Mouse (Mus musculus): ENCODE measurements around the gene Mov10l1. TPM values are rescaled to one million over a fixed set of nuclear protein-coding genes. Genes with fewer than 3 reads are reported as not detected.

Gene Mov10l1
- not detected in 2 replicates for total RNA-seq (2023)

GRCm38 (mm10) chr15:88982534-88983079, at the start of gene Mov10l1:
Mov10l1 (plus strand) TSS chr15:88982909.

DNA sequence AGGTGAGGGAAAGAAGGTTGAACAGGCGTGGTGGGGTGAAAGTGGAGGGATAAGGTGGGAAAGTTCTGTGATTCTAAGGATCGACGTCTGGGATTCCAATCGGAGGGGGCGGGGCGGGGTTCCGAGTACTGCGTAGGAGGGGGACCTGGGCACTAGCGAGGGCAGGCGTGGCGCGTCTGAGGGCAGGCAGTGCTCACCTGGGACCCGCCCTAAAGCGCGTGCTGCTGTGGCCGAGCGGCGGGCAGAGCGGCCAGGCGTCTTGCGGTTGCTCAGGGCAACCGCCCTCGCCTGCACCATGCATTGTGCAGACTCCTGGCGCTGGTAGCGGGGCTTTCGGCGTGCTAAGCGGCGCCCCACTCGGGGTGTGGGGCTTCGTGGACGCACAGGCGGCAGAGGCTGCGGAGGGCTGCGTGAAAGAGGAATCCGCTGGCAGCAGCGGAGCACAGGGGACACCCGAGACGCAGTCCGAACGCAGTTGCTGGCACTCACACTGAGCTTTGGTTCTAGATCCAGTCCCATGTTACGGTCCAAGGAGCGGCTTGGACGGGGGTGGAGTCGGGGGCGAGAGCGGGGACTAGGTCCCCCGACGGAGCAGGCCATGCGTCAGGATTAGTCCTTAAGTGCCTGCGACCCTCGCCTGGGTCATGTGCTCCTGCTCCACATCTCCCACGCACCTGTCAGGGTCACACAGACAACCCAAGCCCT, 28.2 kb upstream of the Mov10l1 start, which contains the start of gene Ttll8:
Gene Ttll8 (minus strand): TSS at position 51 of the 705 bp plus-strand sequence.

DNA sequence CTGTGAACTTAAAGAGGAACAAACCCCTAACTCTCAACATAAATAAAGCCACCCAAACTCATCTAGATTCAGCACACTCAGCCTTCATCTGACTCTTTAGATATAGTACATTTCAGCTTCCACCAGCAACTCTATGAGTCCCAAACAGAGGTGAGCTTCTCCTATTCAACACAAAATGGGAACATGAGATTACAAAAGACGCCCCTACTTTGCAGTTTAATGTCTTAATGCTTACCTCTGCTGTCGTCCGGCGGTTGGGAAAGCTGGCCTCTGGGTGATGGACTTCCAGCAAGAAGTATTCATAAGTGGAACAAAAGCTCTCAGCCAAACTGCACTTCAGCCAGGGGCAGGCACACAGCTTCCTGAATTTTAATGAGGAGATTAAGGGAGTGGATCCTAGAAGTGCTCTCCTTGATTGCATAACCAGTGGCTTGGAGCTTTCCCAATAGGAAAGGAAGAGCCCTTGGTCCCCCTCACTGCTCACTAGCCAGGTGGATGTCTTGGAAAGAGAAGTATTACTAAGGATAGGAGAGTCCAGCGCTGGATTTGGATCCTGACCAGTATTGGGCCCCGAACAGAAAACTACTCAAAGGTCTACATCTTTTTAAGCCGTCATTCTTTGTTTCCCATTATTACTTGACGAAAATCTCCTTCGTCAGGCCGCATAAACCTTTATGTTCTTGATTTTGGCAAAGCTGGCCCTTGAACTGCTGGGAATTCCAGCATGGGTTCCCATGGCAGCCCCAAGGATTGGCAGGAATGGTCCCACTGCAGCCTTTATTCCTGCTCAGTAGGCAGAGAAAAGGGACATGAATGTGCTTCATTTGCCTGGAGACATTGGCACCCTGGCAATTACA, 4.2 kb upstream of the Mov10l1 start, which contains the start of gene Mlc1:
Gene Mlc1 (minus strand): TSS at position 727 of the 857 bp plus-strand sequence.

GRCm38 (mm10) chr15:89059161-89059931, 76.6 kb downstream of the Mov10l1 start, which contains the start of gene Panx2:
Panx2 (plus strand) TSS chr15:89059734.

GRCm38 (mm10) chr15:89074613-89075477, 92.1 kb downstream of the Mov10l1 start, which contains the start of gene Trabd:
Trabd (plus strand) TSS chr15:89075124.

DNA sequence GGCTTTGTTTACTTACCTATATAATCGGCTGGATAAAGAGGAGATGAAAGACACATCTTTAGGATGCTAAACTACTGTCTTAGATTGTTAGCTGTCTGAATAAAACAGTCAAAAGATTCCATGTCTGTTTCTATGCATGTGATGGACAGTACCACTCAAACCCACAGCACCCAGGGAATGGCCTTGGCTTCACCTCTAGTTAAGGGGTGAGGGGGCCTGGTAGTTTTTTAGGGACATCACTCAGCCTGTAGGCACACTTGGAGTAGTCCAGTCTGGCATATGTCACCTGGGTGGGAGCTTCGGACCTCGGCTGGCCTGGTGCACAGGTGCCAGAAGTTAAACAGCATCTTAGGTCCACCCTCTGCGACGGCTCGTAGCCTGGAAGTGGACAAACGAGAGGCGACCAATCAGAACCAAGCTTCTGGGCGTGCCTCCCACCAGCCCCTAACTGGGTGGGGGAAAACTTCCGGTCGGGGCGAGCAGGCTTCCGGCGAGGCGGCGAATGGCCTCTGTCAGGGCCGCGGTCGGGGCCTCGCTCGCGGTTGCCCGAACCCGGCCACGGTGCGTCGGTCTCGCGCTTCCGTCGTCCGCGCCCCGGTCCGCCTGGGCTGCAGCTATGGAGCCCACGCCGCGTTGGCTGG, 106.0 kb downstream of the Mov10l1 start, which contains the start of gene Selenoo:
Gene Selenoo (plus strand): TSS at position 478 of the 641 bp plus-strand sequence.

Other genes with a start within 250 kb of the Mov10l1 start
- 59.8 and 83.7 TPM in 2 replicates for gene Brd1, start 248.7 kb upstream of the Mov10l1 start, total RNA-seq (2023)
- gene Zbed4, start 231.2 kb upstream of the Mov10l1 start, total RNA-seq (2023), result 12.1 and 14.2 TPM in 2 replicates
- gene Alg12, start 163.6 kb upstream of the Mov10l1 start, total RNA-seq (2023), result 5.4 and 5.8 TPM in 2 replicates
- 22.0 and 27.8 TPM in 2 replicates for gene Creld2, start 163.3 kb upstream of the Mov10l1 start, total RNA-seq (2023)
- gene Pim3, start 120.7 kb upstream of the Mov10l1 start, total RNA-seq (2023), result 36.8 and 41.5 TPM in 2 replicates
- gene Ttll8, start 28.5 kb upstream of the Mov10l1 start, total RNA-seq (2023), result not detected in 2 replicates
- gene Mlc1, start 3.9 kb upstream of the Mov10l1 start, total RNA-seq (2023), result not detected in 2 replicates
- gene Panx2, start 76.8 kb downstream of the Mov10l1 start, total RNA-seq (2023), result not detected in 2 replicates
- 41.2 and 61.2 TPM in 2 replicates for gene Trabd, start 92.2 kb downstream of the Mov10l1 start, total RNA-seq (2023)
- 17.9 and 19.1 TPM in 2 replicates for gene Selenoo, start 106.2 kb downstream of the Mov10l1 start, total RNA-seq (2023)
- gene Tubgcp6, start 140.2 kb downstream of the Mov10l1 start, total RNA-seq (2023), result 18.3 and 20.1 TPM in 2 replicates
- gene Hdac10, start 145.8 kb downstream of the Mov10l1 start, total RNA-seq (2023), result 6.7 and 8.6 TPM in 2 replicates
- gene Mapk12, start 157.8 kb downstream of the Mov10l1 start, total RNA-seq (2023), result 0.95 TPM in 1 of 2 replicates, not detected in the other
- gene Mapk11, start 166.7 kb downstream of the Mov10l1 start, total RNA-seq (2023), result 0.32 TPM in 1 of 2 replicates, not detected in the other
- 47.8 and 51.8 TPM in 2 replicates for gene Plxnb2, start 197.9 kb downstream of the Mov10l1 start, total RNA-seq (2023)
- gene Dennd6b, start 213.6 kb downstream of the Mov10l1 start, total RNA-seq (2023), result 1.6 and 2.4 TPM in 2 replicates
- 23.7 and 23.8 TPM in 2 replicates for gene Ppp6r2, start 228.6 kb downstream of the Mov10l1 start, total RNA-seq (2023)

All from neutrophil, adult 65 days (primary cell).